Mouse (Mus musculus): ENCODE results near the gene Zfp960.
A peak's percentile ranks its signal among the peaks of the same experiment; 100 is the strongest.
"Not testable (repeated sequence)": the region's sequence is repeated elsewhere in the genome, so short reads cannot be mapped to it uniquely, and the experiment has no call there.

The Zfp960 gene

DNA sequence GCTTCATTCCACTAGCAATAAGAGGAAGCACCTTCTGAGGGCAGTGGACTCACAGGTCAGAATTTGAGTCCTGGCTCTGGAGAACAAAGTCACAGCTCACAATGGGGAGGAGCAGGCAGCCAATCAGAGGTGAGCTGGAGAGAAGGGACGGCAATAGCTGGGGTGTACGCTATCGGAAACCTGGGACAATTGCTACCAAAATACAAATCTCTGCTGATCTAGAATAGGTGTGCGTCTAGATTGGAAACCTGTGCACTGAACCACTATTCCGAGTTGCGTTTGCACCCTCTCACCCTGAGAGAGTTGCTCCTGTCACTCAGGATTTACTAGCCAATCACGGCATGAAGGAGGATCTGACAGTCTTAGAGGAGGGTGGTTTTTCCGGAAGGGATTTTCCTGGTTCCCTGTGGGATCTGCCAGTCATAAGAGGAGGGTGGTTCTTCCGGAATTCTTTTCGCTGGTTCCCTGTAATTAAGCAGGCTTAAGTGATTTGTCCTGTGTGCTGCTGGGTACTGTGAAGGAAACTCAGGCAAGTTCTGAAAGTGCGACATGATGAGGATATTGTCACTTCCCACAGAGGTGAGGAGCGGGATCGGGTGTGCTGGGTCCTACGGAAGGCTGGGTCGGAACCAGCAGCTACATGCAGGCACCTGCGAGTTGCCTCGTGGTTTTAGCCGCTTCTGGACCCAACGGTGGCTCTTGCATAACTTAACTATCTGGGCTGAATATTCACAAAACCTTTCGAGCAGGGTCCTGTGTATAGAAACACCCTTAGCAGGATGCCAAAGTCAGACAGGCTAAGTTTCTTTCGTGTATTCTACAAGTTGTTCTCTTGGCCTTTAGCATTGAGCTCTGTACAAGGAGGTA is at the start of gene Zfp960:
Zfp960 (plus strand) TSS at position 486 of the 867 bp plus-strand sequence.
- DNase-seq (ENCODE audit: low spot score in 2 of 2) = peak; percentile 85 to 86

DNA sequence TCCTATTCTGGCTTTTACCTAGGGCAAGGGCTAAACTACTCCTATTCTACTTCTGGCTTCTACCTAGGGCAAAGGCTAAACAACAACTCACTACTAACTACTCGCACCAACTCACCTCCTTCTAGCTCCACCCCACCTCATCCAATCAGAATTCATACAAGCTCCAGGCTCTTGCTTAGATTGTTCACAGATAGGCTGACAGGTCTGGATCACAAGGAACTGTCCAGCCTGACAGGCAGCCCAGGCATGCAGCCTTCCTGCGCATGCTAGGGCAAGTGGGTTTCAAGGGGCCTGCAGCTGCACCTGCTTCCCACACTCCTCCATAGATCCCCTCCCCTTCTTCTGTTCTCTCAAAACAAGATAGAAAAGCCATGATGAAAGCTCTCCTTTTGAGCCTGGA is 45.8 kb upstream of the Zfp960 start:
- not testable (repeated sequence) for DNase-seq (ENCODE audit: low spot score in 2 of 2)

DNA sequence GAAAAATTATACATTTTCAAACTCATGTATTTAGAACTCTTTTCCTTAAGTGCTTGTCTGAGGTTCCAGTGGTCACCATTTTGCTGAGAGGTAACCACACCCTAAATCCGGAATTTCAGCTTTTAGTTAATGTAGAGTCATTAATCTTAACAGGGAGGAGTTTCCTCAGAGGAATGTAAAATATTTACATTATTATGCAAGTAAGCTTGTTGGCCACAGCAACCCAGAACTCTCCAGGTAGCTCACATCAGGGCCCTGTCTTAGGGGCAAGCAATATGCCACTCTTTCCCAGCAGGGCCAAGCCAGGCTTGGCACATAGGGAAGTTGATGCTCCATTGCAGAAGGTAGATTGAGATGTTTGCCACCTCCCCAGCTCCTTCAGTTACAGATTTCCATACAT is 4.3 kb upstream of the Zfp960 start:
- DNase-seq (ENCODE audit: low spot score in 2 of 2) = not testable (repeated sequence)

GRCm38 (mm10) chr17:17120830-17121502 is 57.1 kb downstream of the Zfp960 start, which contains the start of gene Zfp97:
TSS of gene Zfp97 (plus strand) at chr17:17121415.
- DNase-seq (ENCODE audit: low spot score in 2 of 2) = not testable (repeated sequence)

All from urinary bladder, postnatal 36 days (tissue).